Mouse (Mus musculus) kidney, adult 2 months (tissue): Measurements from ENCODE around the gene Foxp1.

Experiments
- CTCF ChIP-seq: fragments of 200-500 bp; conservative IDR thresholded peaks from 2 replicates; pipeline ENCODE4 v1.5.1; 2011; ENCODE audit warnings: low read depth, mild to moderate bottlenecking, control low read depth, low read length, moderate library complexity, mixed read lengths; ENCODE audit not compliant: insufficient read depth, insufficient read length
- POLR2A ChIP-seq: fragments of 200-500 bp; IDR thresholded peaks from one replicate; pipeline ENCODE4 v1.6.1; 2011; ENCODE audit warnings: low read depth, low read length, control low read depth

- TF ChIP-seq CTCF = no peak
- no peak for TF ChIP-seq POLR2A
Observed at GRCm38 (mm10) chr6:99029438-99029837, 493.1 kb downstream of the Foxp1 start.
